Mouse (Mus musculus): ENCODE results near the gene Rps21. TPM values are rescaled to one million over a fixed set of nuclear protein-coding genes. Genes with fewer than 3 reads are reported as not detected.

Gene Rps21
- polyA plus RNA-seq, 1 experiment from 2014 or later = 1,364 TPM

DNA sequence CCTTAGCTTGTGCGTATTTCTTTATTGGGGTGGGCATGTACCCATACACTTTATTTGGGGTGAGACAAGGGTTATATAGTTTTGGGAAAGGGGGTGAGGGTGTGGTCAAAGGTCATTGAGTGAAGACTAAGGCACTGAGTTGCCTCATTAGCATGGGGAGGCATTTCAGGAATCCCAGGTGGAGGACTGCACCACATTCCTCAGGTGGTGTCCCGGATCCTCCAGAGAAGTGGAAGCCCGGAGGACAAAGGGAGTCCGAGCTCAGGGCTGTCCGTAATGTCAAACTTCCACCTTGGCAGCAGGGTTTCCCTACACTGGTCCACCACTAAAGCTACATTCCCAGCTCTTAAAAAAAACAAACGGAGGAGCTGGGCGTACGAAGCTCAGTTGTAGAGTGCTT, 35.7 kb downstream of the Rps21 start:
- TF ChIP-seq CTCF (IDR thresholded peaks at IDR 0.05) = no peak
- no peak for DNase-seq (ENCODE audit: low read depth, low spot score)
- in situ Hi-C loops (cut with MboI; ENCODE audit: low pct_unique_long_range_greater_than_20kb) = no loop called here
- ChIA-PET POLR2A (no interaction called here), CTCF (interaction anchor here (1.5 kb wide), 1 partner anchor 9 kb away, joined by 3 read pairs; no protein-coding TSS in a partner anchor)
- no peak for ATAC-seq
- peaks cover 18% of the 10 kb centered on the region for H3K27me3 ChIP-seq

- peaks cover 4% of the 10 kb centered on the region for H3K27me3 ChIP-seq
- TF ChIP-seq CTCF (IDR thresholded peaks at IDR 0.05) = no peak
- ATAC-seq = no peak
- DNase-seq (ENCODE audit: low read depth, low spot score) = no peak
- in situ Hi-C loops (cut with MboI; ENCODE audit: low pct_unique_long_range_greater_than_20kb) = loop anchor here (25.0 kb wide), 1 partner anchor 462 kb away; no protein-coding TSS in a partner anchor
- ChIA-PET CTCF (no interaction called here), POLR2A (no interaction called here)
These were observed 43.1 kb downstream of the Rps21 start for GRCm38 (mm10) chr2:180300252-180300651.

DNA sequence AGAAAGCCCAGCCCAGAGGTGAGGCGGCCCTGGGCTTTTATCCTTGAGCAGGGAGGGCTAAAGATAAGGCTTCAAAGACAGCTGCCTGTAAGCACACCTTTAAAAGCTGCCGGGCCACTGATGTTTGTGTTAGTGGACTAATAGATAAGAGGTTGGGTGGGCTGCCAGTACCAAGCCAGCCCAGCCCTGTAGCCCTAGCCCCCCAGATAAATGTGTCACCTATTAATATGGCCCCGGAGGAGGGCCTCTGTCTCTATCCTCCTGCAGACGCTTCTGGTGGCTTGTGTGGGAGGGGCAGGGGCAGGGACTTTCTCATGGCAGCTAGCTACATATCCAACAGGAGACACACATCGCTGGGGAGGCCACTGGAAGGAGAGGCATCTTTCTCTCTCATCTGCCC, 43.6 kb downstream of the Rps21 start:
- peaks cover 4% of the 10 kb centered on the region for H3K27me3 ChIP-seq
- CTCF ChIA-PET = interaction anchor here (1.9 kb wide), 1 partner anchor 21 kb away, joined by 4 read pairs; no protein-coding TSS in a partner anchor
- TF ChIP-seq CTCF (IDR thresholded peaks at IDR 0.05) = no peak
- no peak for DNase-seq (ENCODE audit: low read depth, low spot score)
- in situ Hi-C loops (cut with MboI; ENCODE audit: low pct_unique_long_range_greater_than_20kb) = loop anchor here (25.0 kb wide), 1 partner anchor 462 kb away; no protein-coding TSS in a partner anchor
- POLR2A ChIA-PET = no interaction called here
- no peak for ATAC-seq

DNA sequence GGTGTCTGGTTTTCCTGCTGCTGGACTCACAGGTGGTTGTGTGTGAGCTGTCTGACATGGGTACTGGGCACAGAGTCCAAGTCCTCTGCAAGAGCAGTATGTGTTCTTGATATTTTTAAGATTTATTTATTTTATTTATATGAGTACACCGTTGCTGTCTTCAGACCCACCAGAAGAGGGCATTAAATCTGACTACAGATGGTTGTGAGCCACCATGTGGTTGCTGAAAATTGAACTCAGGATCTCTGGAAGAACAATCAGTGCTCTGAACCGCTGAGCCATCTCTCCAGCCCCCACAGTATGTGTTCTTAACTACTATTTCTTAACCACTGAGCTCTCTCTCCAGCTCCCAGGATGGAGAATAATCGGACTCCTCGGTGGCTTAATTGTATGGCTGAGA, 45.0 kb downstream of the Rps21 start:
- in situ Hi-C loops (cut with MboI; ENCODE audit: low pct_unique_long_range_greater_than_20kb) = loop anchor here (25.0 kb wide), 1 partner anchor 460 kb away; no protein-coding TSS in a partner anchor
- H3K27me3 ChIP-seq = peaks cover 4% of the 10 kb centered on the region
- ATAC-seq (no peak), DNase-seq (ENCODE audit: low read depth, low spot score) (no peak)
- ChIA-PET POLR2A (no interaction called here), CTCF (interaction anchor here (1.9 kb wide), 1 partner anchor 22 kb away, joined by 4 read pairs; no protein-coding TSS in a partner anchor)
- no peak for TF ChIP-seq CTCF (IDR thresholded peaks at IDR 0.05)

- no peak for TF ChIP-seq CTCF (IDR thresholded peaks at IDR 0.05)
- no peak for ATAC-seq
- in situ Hi-C loops (cut with MboI; ENCODE audit: low pct_unique_long_range_greater_than_20kb) = loop anchor here (25.0 kb wide), 1 partner anchor 459 kb away; no protein-coding TSS in a partner anchor
- CTCF ChIA-PET = no interaction called here
- POLR2A ChIA-PET = no interaction called here
- H3K27me3 ChIP-seq = peaks cover 4% of the 10 kb centered on the region
- DNase-seq (ENCODE audit: low read depth, low spot score) = no peak
These were observed 46.3 kb downstream of the Rps21 start for GRCm38 (mm10) chr2:180303468-180303867.

- in situ Hi-C loops (cut with MboI; ENCODE audit: low pct_unique_long_range_greater_than_20kb) = loop anchor here (25.0 kb wide), 1 partner anchor 458 kb away; no protein-coding TSS in a partner anchor
- no peak for DNase-seq (ENCODE audit: low read depth, low spot score)
- no peak for TF ChIP-seq CTCF (IDR thresholded peaks at IDR 0.05)
- H3K27me3 ChIP-seq = peaks cover 4% of the 10 kb centered on the region
- POLR2A ChIA-PET = no interaction called here
- no peak for ATAC-seq
- CTCF ChIA-PET = no interaction called here
These were observed 47.4 kb downstream of the Rps21 start for GRCm38 (mm10) chr2:180304554-180304953.

DNA sequence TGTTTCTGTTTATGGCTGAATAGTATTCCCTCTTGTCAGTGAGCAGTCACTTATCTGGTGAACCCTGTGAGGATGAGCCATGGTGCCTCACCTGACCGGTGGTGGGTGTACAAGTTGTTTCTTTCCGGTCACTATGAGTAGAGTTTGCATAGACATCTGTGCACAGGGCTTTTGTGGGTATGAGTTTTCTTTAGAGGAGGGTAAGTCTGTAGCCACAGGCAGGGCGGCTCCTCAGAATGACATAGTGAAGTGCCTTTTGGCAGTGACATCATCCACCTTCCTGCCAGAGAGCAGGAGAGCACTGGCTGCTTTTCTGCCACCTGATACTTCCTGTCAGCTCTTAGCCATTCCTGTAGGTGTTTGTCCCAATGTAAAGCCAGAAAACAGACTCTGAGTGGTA, 48.3 kb downstream of the Rps21 start:
- H3K27me3 ChIP-seq = peaks cover 6% of the 10 kb centered on the region
- CTCF ChIA-PET = no interaction called here
- POLR2A ChIA-PET = no interaction called here
- DNase-seq (ENCODE audit: low read depth, low spot score) (no peak), ATAC-seq (no peak)
- in situ Hi-C loops (cut with MboI; ENCODE audit: low pct_unique_long_range_greater_than_20kb) = loop anchor here (25.0 kb wide), 1 partner anchor 457 kb away; no protein-coding TSS in a partner anchor
- no peak for TF ChIP-seq CTCF (IDR thresholded peaks at IDR 0.05)

GRCm38 (mm10) chr2:180306009-180306408, 48.8 kb downstream of the Rps21 start:
- TF ChIP-seq CTCF (IDR thresholded peaks at IDR 0.05) = no peak
- in situ Hi-C loops (cut with MboI; ENCODE audit: low pct_unique_long_range_greater_than_20kb) = loop anchor here (25.0 kb wide), 1 partner anchor 456 kb away; no protein-coding TSS in a partner anchor
- POLR2A ChIA-PET = no interaction called here
- DNase-seq (ENCODE audit: low read depth, low spot score) (no peak), ATAC-seq (no peak)
- peaks cover 11% of the 10 kb centered on the region for H3K27me3 ChIP-seq
- CTCF ChIA-PET = no interaction called here

DNA sequence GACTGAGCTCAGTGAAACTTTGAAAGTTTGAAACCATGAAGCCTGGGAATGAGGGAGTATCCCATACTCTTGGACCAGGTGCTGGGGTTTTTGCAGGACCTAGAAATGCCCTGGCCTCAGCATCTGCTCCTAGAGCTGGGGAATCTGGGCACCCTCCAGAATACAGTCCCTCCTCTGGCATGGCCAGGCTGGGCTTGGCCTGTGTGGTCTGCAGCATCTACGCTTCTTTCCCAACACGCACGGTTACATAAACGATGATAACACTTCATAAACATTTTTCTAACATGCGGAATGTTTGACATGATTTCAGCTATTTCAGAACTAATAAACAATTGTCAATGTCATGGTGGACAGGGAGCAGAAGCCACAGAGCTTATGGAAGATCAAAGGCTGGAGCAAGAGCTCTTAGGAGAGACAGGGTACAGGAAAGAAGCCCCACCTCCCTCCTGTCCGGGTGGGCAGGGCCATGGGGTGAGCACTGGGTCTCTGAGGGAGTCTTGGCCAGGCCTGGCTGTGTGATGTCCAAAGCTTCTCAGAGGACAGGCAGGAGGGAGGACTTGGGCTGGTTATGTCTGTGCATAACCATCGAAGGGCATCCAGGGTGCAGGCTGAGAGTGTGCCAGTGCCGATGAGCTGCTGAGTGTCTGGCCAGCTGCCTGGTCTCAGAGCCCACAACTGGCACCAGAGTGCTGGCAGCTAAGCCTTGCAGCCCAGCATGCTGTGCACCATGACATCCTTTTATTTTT, 49.4 kb downstream of the Rps21 start:
- no peak for DNase-seq (ENCODE audit: low read depth, low spot score)
- ATAC-seq = no peak
- CTCF ChIA-PET = no interaction called here
- POLR2A ChIA-PET = no interaction called here
- in situ Hi-C loops (cut with MboI; ENCODE audit: low pct_unique_long_range_greater_than_20kb) = loop anchor here (25.0 kb wide), 1 partner anchor 456 kb away; no protein-coding TSS in a partner anchor
- peaks cover 17% of the 10 kb centered on the region for H3K27me3 ChIP-seq
- TF ChIP-seq CTCF (IDR thresholded peaks at IDR 0.05) = no peak

DNA sequence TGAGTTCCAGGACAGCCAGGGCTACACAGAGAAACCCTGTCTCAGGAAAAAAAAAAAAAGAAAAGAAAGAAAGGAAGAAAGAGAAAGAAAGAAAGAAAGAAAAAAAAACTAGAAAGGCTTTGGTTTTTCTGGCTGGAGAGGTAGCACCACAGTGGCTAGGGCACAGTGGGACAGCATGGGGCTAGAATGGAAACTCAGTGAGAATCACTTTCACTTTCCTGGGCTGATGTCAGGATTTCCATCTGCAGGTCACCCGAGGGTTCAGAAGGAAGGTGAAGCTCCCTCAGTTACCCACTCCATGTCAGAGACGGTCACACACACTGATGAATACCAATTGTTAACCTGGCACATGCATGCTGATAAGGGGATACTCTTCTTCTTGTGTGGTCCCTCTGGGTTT, 50.5 kb downstream of the Rps21 start:
- peaks cover 18% of the 10 kb centered on the region for H3K27me3 ChIP-seq
- POLR2A ChIA-PET = no interaction called here
- TF ChIP-seq CTCF (IDR thresholded peaks at IDR 0.05) = no peak
- in situ Hi-C loops (cut with MboI; ENCODE audit: low pct_unique_long_range_greater_than_20kb) = loop anchor here (25.0 kb wide), 1 partner anchor 455 kb away; no protein-coding TSS in a partner anchor
- DNase-seq (ENCODE audit: low read depth, low spot score) (no peak), ATAC-seq (no peak)
- CTCF ChIA-PET = no interaction called here

Other genes with a start within 250 kb of the Rps21 start
- gene Lsm14b, start 232.4 kb upstream of the Rps21 start, polyA plus RNA-seq (2021) = 51.1 TPM
- gene Psma7, start 214.9 kb upstream of the Rps21 start, polyA plus RNA-seq (2021) = 316 TPM
- 8.1 TPM for gene Ss18l1, start 214.9 kb upstream of the Rps21 start, polyA plus RNA-seq (2021)
- 22.4 TPM for gene Mtg2, start 186.8 kb upstream of the Rps21 start, polyA plus RNA-seq (2021)
- 0.08 TPM for gene Hrh3, start 152.9 kb upstream of the Rps21 start, polyA plus RNA-seq (2021)
- 41.0 TPM for gene Osbpl2, start 138.1 kb upstream of the Rps21 start, polyA plus RNA-seq (2021)
- 163 TPM for gene Adrm1, start 85.9 kb upstream of the Rps21 start, polyA plus RNA-seq (2021)
- 221 TPM for gene Lama5, start 31.5 kb upstream of the Rps21 start, polyA plus RNA-seq (2021)
- gene Cables2, start 16.1 kb downstream of the Rps21 start, polyA plus RNA-seq (2021) = 12.7 TPM
- not detected for gene Rbbp8nl, start 32.5 kb downstream of the Rps21 start, polyA plus RNA-seq (2021)
- gene Gata5, start 77.3 kb downstream of the Rps21 start, polyA plus RNA-seq (2021) = not detected
- 89.8 TPM for gene Slco4a1, start 198.9 kb downstream of the Rps21 start, polyA plus RNA-seq (2021)
- not detected for gene Ntsr1, start 242.6 kb downstream of the Rps21 start, polyA plus RNA-seq (2021)

Measured in Patski (cell line).